Mouse (Mus musculus): ENCODE results near the gene Snx17.

GRCm38 (mm10) chr5:31162462-31162861, 30.6 kb upstream of the Snx17 start:
- TF ChIP-seq POLR2A (IDR thresholded peaks at IDR 0.05; ENCODE audit: low read depth, low read length) (no peak), CTCF (IDR thresholded peaks at IDR 0.05; ENCODE audit: extremely low read depth, insufficient read depth, insufficient read length, insufficient replicate concordance) (no peak)
